Mouse (Mus musculus) MEL (cell line): Measurements from ENCODE around the gene Eef2kmt. TPM values are rescaled to one million over a fixed set of nuclear protein-coding genes. Genes with fewer than 3 reads are reported as not detected.

ENCODE experiments used
- DNase-seq: peaks from one replicate; pipeline ENCODE4 v3.0.0; 2011; ENCODE audit warnings: low read depth, low spot score
- H3K27ac ChIP-seq: 2 replicates; pipeline ENCODE4 v1.5.1; 2012; ENCODE audit warnings: low read depth, mild to moderate bottlenecking, control low read depth, low read length, moderate library complexity; ENCODE audit not compliant: control insufficient read depth
- H3K27me3 ChIP-seq, 2 experiments: fragments of 150-350 bp in 1 of 2; sonication (generic) in 1 of 2; 2 replicates each; pipeline ENCODE4 v1.6.1; 2012; ENCODE audit warnings: low read length in 2 of 2, mild to moderate bottlenecking in 2 of 2, improper control_type of control experiment in 1 of 2, moderate library complexity in 1 of 2; ENCODE audit not compliant: insufficient read depth in 2 of 2, control insufficient read depth in 1 of 2
- H3K36me3 ChIP-seq, 2 experiments: 2 replicates each; pipeline ENCODE4 v1.6.1; 2012 to 2014; ENCODE audit warnings: low read length in 2 of 2, improper control_type of control experiment in 1 of 2, inconsistent platforms in 1 of 2, mild to moderate bottlenecking in 1 of 2; ENCODE audit not compliant: insufficient read depth in 2 of 2, control insufficient read depth in 1 of 2
- H3K4me1 ChIP-seq, 2 experiments: fragments of 150-350 bp in 1 of 2; sonication (generic) in 1 of 2; 2 replicates each; pipeline ENCODE4 v1.6.1; 2012; ENCODE audit warnings: low read length in 2 of 2, improper control_type of control experiment in 1 of 2, mild to moderate bottlenecking in 1 of 2; ENCODE audit not compliant: insufficient read depth in 2 of 2, control insufficient read depth in 1 of 2
- H3K4me3 ChIP-seq, 2 experiments: fragments of 150-350 bp in 1 of 2; sonication (generic) in 1 of 2; 2 replicates each; pipeline ENCODE4 v1.5.1; 2012; ENCODE audit warnings: low read depth in 2 of 2, low read length in 2 of 2, mild to moderate bottlenecking in 2 of 2, moderate library complexity in 2 of 2, control low read depth in 1 of 2, improper control_type of control experiment in 1 of 2; ENCODE audit not compliant: control insufficient read depth in 1 of 2, insufficient read depth in 1 of 2
- H3K79me2 ChIP-seq: 2 replicates; pipeline ENCODE4 v1.6.1; 2012; ENCODE audit warnings: mild to moderate bottlenecking, low read length, moderate library complexity; ENCODE audit not compliant: control insufficient read depth, poor library complexity, insufficient read depth
- H3K9ac ChIP-seq: 2 replicates; pipeline ENCODE4 v1.6.1; 2012; ENCODE audit warnings: low read depth, mild to moderate bottlenecking, control low read depth, low read length, moderate library complexity; ENCODE audit not compliant: control insufficient read depth, poor library complexity, severe bottlenecking
- H3K9me3 ChIP-seq: fragments of 150-350 bp; sonication (generic); replicated peaks from 2 replicates; pipeline ENCODE4 v1.6.1; 2012; ENCODE audit warnings: mild to moderate bottlenecking, low read length, improper control_type of control experiment, moderate library complexity; ENCODE audit not compliant: insufficient read depth
- BHLHE40 ChIP-seq: IDR thresholded peaks from 2 replicates; pipeline ENCODE4 v1.6.1; 2012; ENCODE audit warnings: low read depth, mild to moderate bottlenecking, inconsistent platforms, low read length, improper control_type of control experiment, borderline replicate concordance
- CTCF ChIP-seq, 3 experiments: IDR thresholded peaks in 2 of 3; conservative IDR thresholded peaks in 1 of 3; 2 replicates each; pipeline ENCODE4 v1.5.1; 2011 to 2012; ENCODE audit warnings: low read length in 3 of 3, low read depth in 2 of 3, mild to moderate bottlenecking in 2 of 3, improper control_type of control experiment in 1 of 3, inconsistent platforms in 1 of 3, mixed read lengths in 1 of 3, moderate library complexity in 1 of 3; ENCODE audit not compliant: control insufficient read depth in 1 of 3, insufficient read depth in 1 of 3, poor library complexity in 1 of 3, severe bottlenecking in 1 of 3
- ELF1 ChIP-seq: IDR thresholded peaks from 2 replicates; pipeline ENCODE4 v1.6.1; 2014; ENCODE audit warnings: low read depth, mild to moderate bottlenecking, inconsistent platforms, low read length, improper control_type of control experiment, moderate library complexity
- ETS1 ChIP-seq: IDR thresholded peaks from 2 replicates; pipeline ENCODE4 v1.6.1; 2012; ENCODE audit warnings: low read depth, mild to moderate bottlenecking, inconsistent platforms, low read length, improper control_type of control experiment, moderate library complexity
- HCFC1 ChIP-seq: IDR thresholded peaks from 2 replicates; pipeline ENCODE4 v1.6.1; 2012; ENCODE audit warnings: low read depth, mild to moderate bottlenecking, inconsistent platforms, low read length, improper control_type of control experiment, moderate library complexity
- JUND ChIP-seq: IDR thresholded peaks from 2 replicates; pipeline ENCODE4 v1.6.1; 2011; ENCODE audit warnings: low read depth, mild to moderate bottlenecking, improper control_type of control experiment, low read length
- MAX ChIP-seq: IDR thresholded peaks from 2 replicates; pipeline ENCODE4 v1.6.1; 2011; ENCODE audit warnings: low read length, improper control_type of control experiment
- MXI1 ChIP-seq: IDR thresholded peaks from 2 replicates; pipeline ENCODE4 v1.6.1; 2011; ENCODE audit warnings: mild to moderate bottlenecking, low read depth, low read length, improper control_type of control experiment
- MYB ChIP-seq: IDR thresholded peaks from 2 replicates; pipeline ENCODE4 v1.6.1; 2011; ENCODE audit warnings: mild to moderate bottlenecking, low read depth, low read length, improper control_type of control experiment
- MYC ChIP-seq: IDR thresholded peaks from 2 replicates; pipeline ENCODE4 v1.6.1; 2011; ENCODE audit warnings: low read depth, mild to moderate bottlenecking, low read length, improper control_type of control experiment, moderate library complexity
- NELFE ChIP-seq: IDR thresholded peaks from 2 replicates; pipeline ENCODE4 v1.6.1; 2011; ENCODE audit warnings: low read depth, low read length, improper control_type of control experiment
- POLR2A ChIP-seq, 2 experiments: IDR thresholded peaks; 2 replicates each; pipeline ENCODE4 v1.6.1; 2011 to 2012; ENCODE audit warnings: low read length in 2 of 2, mild to moderate bottlenecking in 2 of 2, control low read depth in 1 of 2, improper control_type of control experiment in 1 of 2, low read depth in 1 of 2, moderate library complexity in 1 of 2; ENCODE audit not compliant: control insufficient read depth in 1 of 2, insufficient read depth in 1 of 2, poor library complexity in 1 of 2
- POLR2AphosphoS5 ChIP-seq: IDR thresholded peaks from 2 replicates; pipeline ENCODE4 v1.6.1; 2012; ENCODE audit warnings: low read depth, borderline replicate concordance, mild to moderate bottlenecking, inconsistent platforms, low read length, moderate library complexity, mixed read lengths
- RAD21 ChIP-seq: IDR thresholded peaks from 2 replicates; pipeline ENCODE4 v1.6.1; 2011; ENCODE audit warnings: mild to moderate bottlenecking, low read depth, low read length, improper control_type of control experiment
- SIN3A ChIP-seq: IDR thresholded peaks from 2 replicates; pipeline ENCODE4 v1.6.1; 2012; ENCODE audit warnings: low read length, improper control_type of control experiment, inconsistent platforms
- SMC3 ChIP-seq: IDR thresholded peaks from 2 replicates; pipeline ENCODE4 v1.6.1; 2011; ENCODE audit warnings: low read depth, low read length, improper control_type of control experiment
- TBP ChIP-seq: IDR thresholded peaks from 2 replicates; pipeline ENCODE4 v1.8.0; 2011; ENCODE audit warnings: low read depth, low read length, improper control_type of control experiment
- TCF12 ChIP-seq: IDR thresholded peaks from 2 replicates; pipeline ENCODE4 v1.6.1; 2014; ENCODE audit warnings: low read depth, mild to moderate bottlenecking, inconsistent platforms, low read length, improper control_type of control experiment, moderate library complexity
- UBTF ChIP-seq: IDR thresholded peaks from 2 replicates; pipeline ENCODE4 v1.6.1; 2012; ENCODE audit warnings: low read depth, mild to moderate bottlenecking, inconsistent platforms, low read length, improper control_type of control experiment, moderate library complexity, borderline replicate concordance; ENCODE audit not compliant: insufficient read depth
- USF2 ChIP-seq, 2 experiments: IDR thresholded peaks; 2 replicates each; pipeline ENCODE4 v1.6.1; 2011 to 2012; ENCODE audit warnings: improper control_type of control experiment in 2 of 2, low read length in 2 of 2, borderline replicate concordance in 1 of 2, inconsistent platforms in 1 of 2, low read depth in 1 of 2, mild to moderate bottlenecking in 1 of 2; ENCODE audit not compliant: insufficient read depth in 1 of 2
- ZC3H11A ChIP-seq: IDR thresholded peaks from 2 replicates; pipeline ENCODE4 v1.6.1; 2012; ENCODE audit warnings: low read depth, mild to moderate bottlenecking, inconsistent platforms, low read length, improper control_type of control experiment
- polyA plus RNA-seq, 2 experiments: library from polyadenylated mRNA; stranded (reverse) in 1 of 2; unstranded in 1 of 2; fragments of >175 nt in 1 of 2; fragments of >200 nt in 1 of 2; gene quantifications; 2 replicates each; pipeline versions ENCODE4 v1.2.1 to v1.2.4; 2012; ENCODE audit warnings: low replicate concordance in 2 of 2, low read depth in 1 of 2; ENCODE audit not compliant: insufficient read length in 2 of 2, insufficient read depth in 1 of 2, missing spikeins in 1 of 2
- total RNA-seq: library from RNA; depleted of rRNA; stranded (reverse); fragments of 300-350 nt; gene quantifications from 2 replicates; pipeline ENCODE4 v1.2.3, GENCODE M21; 2012; rRNA removed

Gene Eef2kmt
- total RNA-seq (21.4 and 26.4 TPM in 2 replicates), polyA plus RNA-seq (10 to 100 TPM in 1 of 2 experiments, not detected in 1; 48.6 TPM)

DNA sequence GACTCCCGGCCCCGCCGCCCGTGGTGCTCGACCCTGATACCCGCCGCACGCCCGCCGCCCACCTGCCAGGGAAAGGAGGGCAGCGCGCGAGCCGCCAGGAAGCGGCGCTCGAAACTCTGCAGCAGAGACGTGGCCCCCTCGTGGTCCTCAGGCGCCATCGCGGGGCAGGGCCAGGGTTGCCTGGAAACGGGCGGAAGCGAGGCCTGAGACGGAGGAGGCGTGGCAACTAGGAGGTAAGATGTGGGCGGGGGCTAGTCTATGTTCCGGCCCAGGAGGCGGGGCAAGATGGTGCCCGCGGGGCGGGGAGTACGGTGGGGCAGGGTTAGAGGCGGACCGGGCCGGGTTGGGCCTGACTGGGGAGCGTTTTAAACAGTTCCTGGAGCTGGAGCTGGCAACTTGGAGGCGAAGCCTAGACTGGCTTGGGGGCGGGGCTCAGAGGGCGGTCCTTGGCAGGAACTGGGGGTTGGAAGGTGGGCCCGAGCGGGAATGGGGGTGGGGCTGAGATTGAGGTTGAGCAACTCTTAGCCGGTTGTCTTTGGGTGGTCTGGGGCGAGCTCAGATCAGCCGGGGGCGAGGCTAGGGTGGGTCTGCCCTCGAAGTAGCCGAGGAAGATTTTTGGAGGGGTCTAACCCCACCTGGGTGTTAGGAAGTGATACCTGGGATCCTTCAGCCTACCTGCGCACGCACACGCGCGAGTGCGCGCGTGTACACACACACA lies at the start of gene Eef2kmt:
Gene Eef2kmt, minus strand, starts transcription at position 205 of the 718 bp plus-strand sequence.
- Histone ChIP-seq H3K9ac (peak within 1 kb of the TSS; percentile 95), H3K4me1 (peaks cover 0 to 8% of the 10 kb centered on the region in 2 experiments; a peak in 1 of 4 replicates), H3K27ac (peak within 1 kb of the TSS; percentile 70), H3K79me2 (peaks cover 9% of the 10 kb centered on the region), H3K27me3 (no peaks in the 10 kb centered on the region), H3K36me3 (no peaks in the 10 kb centered on the region), H3K9me3 (no peaks in the 10 kb centered on the region), H3K4me3 (peak within 1 kb of the TSS; percentile 78 to 92)
- peak; percentile 98 for DNase-seq
- peak in 2 of 3 experiments; percentile 59 to 72; a peak in 5 of 6 replicates for TF ChIP-seq CTCF (IDR thresholded peaks at IDR 0.05 in 2 of 3, conservative IDR thresholded peaks at IDR 0.05 in 1 of 3; ENCODE audit: control insufficient read depth in 1 of 3, insufficient read depth in 1 of 3, low read depth in 2 of 3, low read length in 3 of 3, poor library complexity in 1 of 3, severe bottlenecking in 1 of 3)
- TF ChIP-seq RAD21: peak; percentile 6
- peak; percentile 75 for TF ChIP-seq NELFE
- no peak for TF ChIP-seq MYB
- peak; percentile 60; the same call in 1 of the 2 replicates for TF ChIP-seq MYC
- TF ChIP-seq USF2 (IDR thresholded peaks at IDR 0.05; ENCODE audit: borderline replicate concordance in 1 of 2, insufficient read depth in 1 of 2, low read depth in 1 of 2, low read length in 2 of 2): no peak
- TF ChIP-seq MXI1: peak; percentile 93
- TF ChIP-seq SMC3: no peak; the same call in 1 of the 2 replicates
- no peak for TF ChIP-seq TBP
- TF ChIP-seq ZC3H11A: no peak
- TF ChIP-seq SIN3A: peak; percentile 86
- TF ChIP-seq BHLHE40: no peak
- peak; percentile 75 to 81; a peak in 3 of 4 replicates for TF ChIP-seq POLR2A (IDR thresholded peaks at IDR 0.05; ENCODE audit: control insufficient read depth in 1 of 2, insufficient read depth in 1 of 2, low read depth in 1 of 2, low read length in 2 of 2, poor library complexity in 1 of 2)
- peak; percentile 44; the same call in 1 of the 2 replicates for TF ChIP-seq ETS1
- peak; percentile 46 for TF ChIP-seq TCF12
- no peak for TF ChIP-seq JUND
- TF ChIP-seq MAX: peak; percentile 73; the same call in 1 of the 2 replicates
- peak; percentile 67 for TF ChIP-seq HCFC1
- no peak for TF ChIP-seq POLR2AphosphoS5
- peak; percentile 67 for TF ChIP-seq ELF1
- 0 out of 2 replicates have a peak, but pooled peaks have one; percentile 62 for TF ChIP-seq UBTF
